8 mouse cellular contexts compared by ENCODE assay signal in the genomic region with DNA sequence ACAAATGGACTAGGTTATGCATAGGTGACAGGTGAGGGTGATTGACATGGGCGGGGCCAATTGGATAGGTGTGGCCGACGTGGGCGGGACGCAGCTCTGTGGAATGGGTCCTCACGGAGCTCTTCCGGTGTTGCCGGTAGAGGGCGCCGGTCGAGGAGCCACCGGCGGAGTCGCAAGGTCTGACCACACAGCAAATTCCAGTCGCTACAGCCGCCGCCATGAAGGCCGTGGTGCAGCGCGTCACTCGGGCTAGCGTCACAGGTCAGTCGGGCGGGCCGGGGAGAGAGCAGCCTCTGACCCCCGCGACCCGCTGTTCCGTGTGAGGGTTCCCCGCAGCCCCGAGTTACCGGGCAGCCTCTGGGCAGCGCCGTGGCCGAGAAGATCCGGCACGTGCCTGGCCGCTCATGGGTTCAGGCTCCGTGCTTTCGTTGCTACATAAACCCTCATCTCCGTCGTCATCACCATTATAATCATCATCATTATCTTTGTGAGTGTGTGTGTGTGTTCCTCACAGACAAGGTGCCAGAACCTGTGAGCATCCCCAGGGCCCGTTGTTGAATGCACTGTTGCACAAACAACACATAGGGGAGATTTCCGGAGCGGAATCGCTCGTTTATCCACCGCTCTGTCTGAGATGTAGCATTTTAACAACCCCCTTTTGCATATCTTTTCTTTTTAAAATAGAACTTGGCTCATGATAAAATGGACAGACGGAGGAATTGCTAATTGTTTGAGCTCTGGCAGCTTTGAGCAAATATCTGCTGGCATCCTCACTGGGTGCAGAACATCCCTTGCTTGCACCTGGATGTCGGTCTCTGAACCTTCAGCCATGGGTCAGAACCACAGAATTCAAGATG. TPM values are rescaled to one million over a fixed set of nuclear protein-coding genes. Genes with fewer than 3 reads are reported as not detected.
A peak's percentile ranks its signal among the peaks of the same experiment; 100 is the strongest.
DNase-seq lines count a peak whose midpoint lies in the region; ATAC-seq and TF ChIP-seq lines count a peak whose summit lies in the region.

A gene (plus strand): TSS at position 67 of the 857 bp plus-strand sequence.

- WGBS in forebrain, embryonic 13.5 days = 1% methylated on average over 48 of the region's 50 CpGs
- WGBS in neural tube, embryonic 15.5 days = 1% methylated on average over 50 of the region's 50 CpGs

- H3K4me1 ChIP-seq in ES-Bruce4 (ENCODE audit: control insufficient read depth, insufficient read depth, low read length) = no peaks in the 10 kb centered on the region
- no peaks in the 10 kb centered on the region for H3K4me1 ChIP-seq in forebrain, embryonic 13.5 days
- H3K4me1 ChIP-seq in neural tube, embryonic 15.5 days = peaks cover 12% of the 10 kb centered on the region

- intact Hi-C loops in heart, postnatal 10 days (cut with DNase I) = no loop called here

- H3K4me3 ChIP-seq in ES-Bruce4 (ENCODE audit: low read depth, low read length) = peak within 1 kb of the TSS; percentile 94
- H3K4me3 ChIP-seq in forebrain, embryonic 13.5 days = peak within 1 kb of the TSS; percentile 68
- peak within 1 kb of the TSS; percentile 59 for H3K4me3 ChIP-seq in neural tube, embryonic 15.5 days (replicated peaks)

- TF ChIP-seq EP300 in ES-Bruce4 (IDR thresholded peaks at IDR 0.05; ENCODE audit: insufficient read depth, low read depth, low read length) = no peak

- H3K27me3 ChIP-seq in ES-Bruce4 (ENCODE audit: control insufficient read depth, insufficient read depth, low read length, poor library complexity, severe bottlenecking) = no peaks in the 10 kb centered on the region
- no peaks in the 10 kb centered on the region for H3K27me3 ChIP-seq in forebrain, embryonic 13.5 days
- no peaks in the 10 kb centered on the region for H3K27me3 ChIP-seq in neural tube, embryonic 15.5 days (replicated peaks)

- peak; percentile 87 to 90 for DNase-seq in heart, postnatal 10 days
- DNase-seq in layer of hippocampus, adult 11-12 months (ENCODE audit: low spot score) = peak; percentile 90
- peak; percentile 92 to 95 for DNase-seq in lung, adult 18-20 months
- DNase-seq in testis, postnatal 14 days (ENCODE audit: low spot score) = peak; percentile 87

- no peaks in the 10 kb centered on the region for H3K36me3 ChIP-seq in ES-Bruce4 (ENCODE audit: control insufficient read depth, insufficient read depth, low read length, poor library complexity, severe bottlenecking)
- H3K36me3 ChIP-seq in forebrain, embryonic 13.5 days (ENCODE audit: poor library complexity, severe bottlenecking) = no peaks in the 10 kb centered on the region
- H3K36me3 ChIP-seq in neural tube, embryonic 15.5 days = no peaks in the 10 kb centered on the region; the same call in none of the 2 replicates

- H3K9me3 ChIP-seq in ES-Bruce4 (replicated peaks; ENCODE audit: control insufficient read depth, insufficient read depth, low read length, poor library complexity, severe bottlenecking) = no peaks in the 10 kb centered on the region
- H3K9me3 ChIP-seq in forebrain, embryonic 13.5 days (replicated peaks) = no peaks in the 10 kb centered on the region
- H3K9me3 ChIP-seq in neural tube, embryonic 15.5 days (replicated peaks) = no peaks in the 10 kb centered on the region

- H3K4me2 ChIP-seq in forebrain, embryonic 13.5 days = peak within 1 kb of the TSS; percentile 68
- peak within 1 kb of the TSS; percentile 64 for H3K4me2 ChIP-seq in neural tube, embryonic 15.5 days

- TF ChIP-seq POLR2A in ES-Bruce4 (IDR thresholded peaks at IDR 0.05; ENCODE audit: insufficient read depth, low read length) = peak; percentile 90

- TF ChIP-seq CTCF in ES-Bruce4 (IDR thresholded peaks at IDR 0.05; ENCODE audit: low read depth, low read length) = peak; percentile 78

- peak; percentile 96 for ATAC-seq in cerebellum, adult (ENCODE audit: insufficient number of reproducible peaks, low FRiP score, low TSS enrichment)
- peak; percentile 94 for ATAC-seq in forebrain, embryonic 13.5 days
- peak; percentile 90 for ATAC-seq in neural tube, embryonic 15.5 days (ENCODE audit: low FRiP score)

- H3K9ac ChIP-seq in ES-Bruce4 (ENCODE audit: low read depth, poor library complexity, severe bottlenecking) = peak within 1 kb of the TSS; percentile 91
- peak within 1 kb of the TSS; percentile 78 for H3K9ac ChIP-seq in forebrain, embryonic 13.5 days
- peak within 1 kb of the TSS; percentile 76 for H3K9ac ChIP-seq in neural tube, embryonic 15.5 days (replicated peaks)

- H3K27ac ChIP-seq in ES-Bruce4 (ENCODE audit: insufficient read depth, low read length) = no peak within 1 kb of the TSS
- peak within 1 kb of the TSS; percentile 44; the same call in 1 of the 2 replicates for H3K27ac ChIP-seq in forebrain, embryonic 13.5 days
- H3K27ac ChIP-seq in neural tube, embryonic 15.5 days (replicated peaks) = peak within 1 kb of the TSS; percentile 88

RNA-seq across cellular contexts. Expression of the gene that starts here (rescaled TPM):
- 44.6 and 44.7 TPM in 2 replicates for polyA plus RNA-seq in ES-Bruce4 (2011; ENCODE audit: insufficient read depth, insufficient read length, low read depth, missing spikeins)
- polyA plus RNA-seq in forebrain, embryonic 13.5 days (2015; fragmentation: Nextera tagmentation; extraction: Ambion mirVana) = 50.0 and 58.6 TPM in 2 replicates
- total RNA-seq in heart, postnatal 10 days (2021) = 10 to 100 TPM; 11.3 to 11.5 TPM
- 121 and 137 TPM in 2 replicates for polyA plus RNA-seq in neural tube, embryonic 15.5 days (2015; fragmentation: Nextera tagmentation; extraction: Ambion mirVana)
